Mouse (Mus musculus): ENCODE data around the gene Foxp1. TPM values are rescaled to one million over a fixed set of nuclear protein-coding genes. Genes with fewer than 3 reads are reported as not detected.
A peak's percentile ranks its signal among the peaks of the same experiment; 100 is the strongest.

Gene Foxp1
- polyA plus RNA-seq, 1 experiment from 2014 or later, result 141 TPM

DNA sequence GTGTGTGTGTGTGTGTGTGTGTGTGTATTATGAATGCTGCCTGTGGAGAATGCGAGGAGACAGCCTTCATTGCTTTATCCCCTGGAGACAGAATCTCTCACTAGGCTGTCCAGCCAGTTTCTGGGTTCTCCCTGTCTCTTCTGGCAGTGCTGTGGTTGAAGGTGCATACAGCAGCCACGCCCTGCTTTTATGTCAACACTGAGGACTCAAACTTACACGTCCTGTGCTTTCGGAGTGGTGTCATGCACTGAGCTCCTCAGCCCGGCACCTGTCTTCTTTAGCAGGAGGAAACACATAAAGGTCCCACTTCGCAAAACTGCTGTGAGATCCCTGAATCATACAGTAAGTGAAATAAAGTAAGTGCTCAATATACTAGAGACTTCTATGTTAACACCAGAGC is 120.7 kb downstream of the Foxp1 start:
- WGBS, result 74% methylated on average over 5 of the region's 6 CpGs
- no peak overlapping the region for H3K4me3 ChIP-seq

DNA sequence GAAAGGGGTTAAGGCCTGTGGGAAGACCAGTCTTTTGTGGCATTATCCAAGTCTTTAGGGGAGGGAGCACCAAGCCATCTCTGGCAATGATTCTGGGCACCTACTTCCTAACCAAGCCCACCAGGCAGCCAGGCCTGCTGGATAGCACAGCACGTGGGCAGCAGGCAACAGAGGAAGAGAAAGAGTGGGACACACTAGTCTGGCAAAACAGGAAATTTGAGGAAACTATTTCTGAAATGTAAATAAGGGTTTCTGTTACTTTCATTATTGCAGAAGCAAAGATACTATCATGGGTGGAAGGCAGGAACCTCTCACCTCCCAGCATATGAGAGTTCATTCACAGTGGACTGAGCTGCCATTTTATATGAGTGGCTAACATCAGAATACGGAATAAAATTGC is 121.3 kb downstream of the Foxp1 start:
- Histone ChIP-seq H3K36me3 (peaks cover 23% of the 10 kb centered on the region), H3K9ac (no peak overlapping the region), H3K4me3 (no peak overlapping the region), H3K27me3 (no peaks in the 10 kb centered on the region), H3K9me3 (no peaks in the 10 kb centered on the region), H3K4me1 (peaks cover 30% of the 10 kb centered on the region), H3K4me2 (replicated peaks) (no peak overlapping the region), H3K27ac (no peak overlapping the region)
- no peak for ATAC-seq (ENCODE audit: low FRiP score, low read depth)
- WGBS, result 46% methylated on average over 2 of the region's 2 CpGs

More for the DNA sequence above, 120.7 kb downstream of the Foxp1 start:
- no peak overlapping the region for H3K27ac ChIP-seq
- no peaks in the 10 kb centered on the region for H3K27me3 ChIP-seq
- no peak overlapping the region for H3K9ac ChIP-seq
- ATAC-seq (ENCODE audit: low FRiP score, low read depth), result no peak
- H3K4me2 ChIP-seq (replicated peaks), result no peak overlapping the region
- peaks cover 21% of the 10 kb centered on the region for H3K36me3 ChIP-seq
- H3K9me3 ChIP-seq, result no peaks in the 10 kb centered on the region
- peaks cover 34% of the 10 kb centered on the region for H3K4me1 ChIP-seq

DNA sequence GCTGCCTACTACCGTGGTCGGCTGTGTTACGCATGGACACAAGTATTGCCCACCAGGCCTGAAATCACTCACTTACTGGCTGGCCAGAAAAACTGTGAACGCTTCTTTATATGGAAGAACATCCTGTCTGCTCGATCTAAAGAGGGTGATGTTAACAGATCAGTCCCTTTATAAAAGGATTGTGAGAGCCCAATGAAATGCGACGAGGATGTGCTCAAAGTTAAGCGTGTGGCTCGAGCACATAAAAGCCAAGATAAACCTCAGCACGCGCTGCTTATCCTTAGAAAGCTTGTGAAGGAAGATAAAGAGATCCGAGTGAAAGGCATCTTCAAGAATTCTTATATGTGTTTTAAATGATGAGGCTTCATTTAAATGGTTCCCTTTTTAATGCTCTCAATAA is 126.8 kb downstream of the Foxp1 start:
- H3K4me3 ChIP-seq, result no peak overlapping the region
- no peaks in the 10 kb centered on the region for H3K9me3 ChIP-seq
- no peaks in the 10 kb centered on the region for H3K27me3 ChIP-seq
- ATAC-seq (ENCODE audit: low FRiP score, low read depth), result no peak
- no peak overlapping the region for H3K27ac ChIP-seq
- 56% methylated on average over 12 of the region's 12 CpGs for WGBS
- H3K4me2 ChIP-seq (replicated peaks), result no peak overlapping the region
- H3K4me1 ChIP-seq, result peaks cover 25% of the 10 kb centered on the region
- peaks cover 23% of the 10 kb centered on the region for H3K36me3 ChIP-seq
- no peak overlapping the region for H3K9ac ChIP-seq

DNA sequence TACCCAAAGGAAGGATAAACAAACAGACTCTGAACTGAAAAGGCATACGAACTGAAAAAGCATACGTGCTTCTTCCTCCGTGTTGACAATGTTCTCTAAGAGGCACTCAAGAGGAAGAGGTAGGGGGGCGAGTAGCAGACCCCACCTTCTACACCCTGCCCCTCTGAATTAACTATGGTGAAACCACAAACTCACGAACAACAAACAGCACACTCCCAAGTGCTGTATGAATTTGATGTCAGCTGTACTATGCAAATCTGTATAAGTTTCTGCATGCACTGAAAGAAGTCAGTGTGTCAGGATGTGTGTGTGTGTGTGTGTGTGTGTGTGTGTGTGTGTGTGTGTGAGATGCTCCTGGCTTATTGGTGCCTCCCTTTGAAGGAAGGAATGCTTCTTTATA is 127.7 kb downstream of the Foxp1 start:
- peaks cover 22% of the 10 kb centered on the region for H3K4me1 ChIP-seq
- 75% methylated on average over 5 of the region's 5 CpGs for WGBS
- H3K4me3 ChIP-seq, result no peak overlapping the region
- no peaks in the 10 kb centered on the region for H3K27me3 ChIP-seq
- no peak overlapping the region for H3K4me2 ChIP-seq (replicated peaks)
- H3K9me3 ChIP-seq, result no peaks in the 10 kb centered on the region
- no peak overlapping the region for H3K27ac ChIP-seq
- no peak overlapping the region for H3K9ac ChIP-seq
- no peak for ATAC-seq (ENCODE audit: low FRiP score, low read depth)
- H3K36me3 ChIP-seq, result peaks cover 23% of the 10 kb centered on the region

DNA sequence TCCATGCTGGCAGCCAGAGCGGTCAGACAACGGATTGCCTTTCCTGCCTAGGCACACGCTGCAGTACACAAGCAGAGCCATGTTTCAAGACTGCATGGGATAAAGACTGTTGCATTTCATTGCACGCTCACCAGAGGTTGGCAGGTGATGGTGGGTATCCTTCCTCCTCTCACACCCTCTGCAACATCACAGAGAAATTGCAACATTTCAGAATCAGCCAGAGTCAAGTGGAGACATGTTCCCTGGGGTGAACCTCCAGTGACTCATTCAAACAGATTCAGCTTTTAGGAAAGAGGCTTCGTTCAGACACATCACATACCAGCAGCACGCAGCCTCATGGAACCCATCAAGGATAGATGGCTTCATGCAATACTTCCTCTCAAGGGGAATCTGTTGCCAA is 130.0 kb downstream of the Foxp1 start:
- peaks cover 41% of the 10 kb centered on the region for H3K4me1 ChIP-seq
- 90% methylated on average over 6 of the region's 6 CpGs for WGBS
- H3K9ac ChIP-seq, result no peak overlapping the region

DNA sequence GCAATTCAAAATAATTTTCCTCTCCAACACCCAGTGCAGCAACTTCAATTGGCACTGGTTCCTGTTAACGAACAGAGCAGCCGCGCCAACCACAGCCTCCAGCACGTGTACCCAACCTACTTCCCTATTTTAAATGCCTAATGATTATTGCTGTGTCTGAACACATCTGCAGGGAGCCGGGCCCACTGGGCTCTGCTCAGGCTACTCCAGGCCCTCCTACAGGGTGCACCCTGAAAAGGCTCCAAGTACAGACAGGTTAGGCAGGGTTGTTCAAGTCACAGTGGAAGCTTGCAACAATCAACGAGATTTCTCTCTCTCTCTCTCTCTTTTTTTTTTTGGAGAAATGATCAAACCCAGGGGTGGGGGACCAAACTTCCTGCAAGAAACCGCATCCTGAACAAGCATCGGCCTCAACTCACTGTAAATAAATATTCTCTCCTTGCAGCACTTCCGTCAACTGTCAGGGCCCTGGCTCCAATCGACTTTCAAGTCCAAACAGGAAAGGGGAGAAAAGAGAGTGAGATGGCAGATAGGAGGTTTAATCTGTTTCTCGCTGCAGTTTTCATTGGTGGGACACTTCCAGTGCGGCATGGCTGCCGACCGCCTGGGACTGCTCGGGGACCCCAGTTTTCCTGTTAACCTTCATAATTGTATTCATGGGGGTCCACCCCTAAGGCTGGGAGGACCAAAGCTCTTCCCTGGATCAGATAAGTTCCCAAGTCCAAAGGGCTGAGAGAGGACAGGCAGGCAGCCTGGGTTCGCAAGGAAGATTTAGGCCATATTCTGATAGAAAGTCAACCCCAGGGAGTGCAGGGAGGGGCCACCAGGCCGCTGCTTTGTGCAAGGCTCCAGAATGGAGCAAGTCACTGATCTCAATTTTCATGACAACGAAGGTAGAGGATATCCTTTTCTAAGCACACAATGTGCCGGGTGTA is 133.5 kb downstream of the Foxp1 start:
- no peak overlapping the region; the same call in 1 of the 2 replicates for H3K27ac ChIP-seq
- H3K9me3 ChIP-seq, result no peaks in the 10 kb centered on the region
- H3K36me3 ChIP-seq, result no peaks in the 10 kb centered on the region
- H3K4me1 ChIP-seq, result peaks cover 28% of the 10 kb centered on the region
- no peak overlapping the region for H3K4me2 ChIP-seq (replicated peaks)
- H3K27me3 ChIP-seq, result no peaks in the 10 kb centered on the region
- ATAC-seq (ENCODE audit: low FRiP score, low read depth), result no peak
- H3K9ac ChIP-seq, result no peak overlapping the region
- WGBS, result 66% methylated on average over 19 of the region's 19 CpGs
- no peak overlapping the region for H3K4me3 ChIP-seq

More for the DNA sequence above, 130.0 kb downstream of the Foxp1 start:
- no peak overlapping the region for H3K4me2 ChIP-seq (replicated peaks)
- no peak for ATAC-seq (ENCODE audit: low FRiP score, low read depth)
- no peak overlapping the region for H3K4me3 ChIP-seq
- no peaks in the 10 kb centered on the region for H3K9me3 ChIP-seq
- no peak overlapping the region for H3K27ac ChIP-seq
- no peaks in the 10 kb centered on the region for H3K27me3 ChIP-seq
- peaks cover 9% of the 10 kb centered on the region; the same call in 1 of the 2 replicates for H3K36me3 ChIP-seq

DNA sequence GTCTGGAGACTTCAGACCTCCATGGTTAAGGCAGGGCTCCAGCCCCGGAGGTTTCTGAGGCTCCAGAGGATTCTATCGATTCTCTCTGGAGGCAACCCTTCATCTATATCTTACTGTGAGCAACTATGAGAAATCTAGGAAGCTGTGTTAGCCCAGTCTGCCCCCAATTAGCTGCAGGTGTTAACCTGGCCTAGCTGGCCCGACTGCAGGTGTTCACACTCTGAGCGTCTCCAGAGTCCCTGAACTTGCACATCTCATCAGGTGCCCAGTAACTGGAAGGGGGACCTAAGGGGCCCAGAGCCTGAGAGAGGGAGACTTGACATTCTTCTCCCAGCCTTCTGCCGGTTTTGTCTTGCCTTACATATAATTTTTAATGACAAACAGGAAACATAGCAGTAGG is 134.5 kb downstream of the Foxp1 start:
- H3K9me3 ChIP-seq, result no peaks in the 10 kb centered on the region
- H3K27me3 ChIP-seq, result no peaks in the 10 kb centered on the region
- no peak overlapping the region for H3K9ac ChIP-seq
- H3K4me3 ChIP-seq, result no peak overlapping the region
- no peak overlapping the region for H3K4me2 ChIP-seq (replicated peaks)
- 62% methylated on average over 5 of the region's 5 CpGs for WGBS
- H3K27ac ChIP-seq, result no peak overlapping the region
- no peak for ATAC-seq (ENCODE audit: low FRiP score, low read depth)
- H3K36me3 ChIP-seq, result no peaks in the 10 kb centered on the region
- H3K4me1 ChIP-seq, result peaks cover 28% of the 10 kb centered on the region

DNA sequence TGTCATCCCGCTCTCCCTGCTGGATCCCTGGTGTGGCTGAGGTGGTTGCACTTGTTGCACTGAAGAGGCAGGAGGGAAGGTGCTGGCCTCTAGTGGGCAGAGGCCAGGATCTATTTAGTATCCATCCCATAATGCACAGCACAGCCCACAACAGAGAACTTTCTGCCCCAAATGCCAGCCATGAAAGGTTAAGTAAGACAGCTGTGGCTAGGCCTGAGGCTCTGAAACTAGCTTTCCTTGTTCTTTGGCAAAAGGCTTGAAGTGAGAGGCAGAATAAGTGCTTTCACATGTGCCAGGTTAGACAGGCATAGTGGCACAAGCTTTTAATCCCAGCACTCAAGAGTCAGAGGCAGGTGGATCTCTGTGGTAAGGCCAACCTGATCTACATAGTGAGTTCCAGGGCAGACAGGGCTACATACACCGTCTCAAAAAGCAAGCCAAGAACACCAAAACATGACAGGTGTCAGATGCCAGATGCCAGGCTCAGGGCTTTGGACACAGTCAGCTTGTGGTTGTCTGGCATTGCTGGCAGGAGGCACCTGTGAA is 137.4 kb downstream of the Foxp1 start:
- Histone ChIP-seq H3K4me1 (peaks cover 25% of the 10 kb centered on the region), H3K27ac (no peak overlapping the region), H3K36me3 (no peaks in the 10 kb centered on the region), H3K4me3 (no peak overlapping the region), H3K9ac (no peak overlapping the region), H3K27me3 (no peaks in the 10 kb centered on the region), H3K4me2 (replicated peaks) (no peak overlapping the region), H3K9me3 (no peaks in the 10 kb centered on the region)
- ATAC-seq (ENCODE audit: low FRiP score, low read depth), result no peak
- 77% methylated on average over 2 of the region's 2 CpGs for WGBS

DNA sequence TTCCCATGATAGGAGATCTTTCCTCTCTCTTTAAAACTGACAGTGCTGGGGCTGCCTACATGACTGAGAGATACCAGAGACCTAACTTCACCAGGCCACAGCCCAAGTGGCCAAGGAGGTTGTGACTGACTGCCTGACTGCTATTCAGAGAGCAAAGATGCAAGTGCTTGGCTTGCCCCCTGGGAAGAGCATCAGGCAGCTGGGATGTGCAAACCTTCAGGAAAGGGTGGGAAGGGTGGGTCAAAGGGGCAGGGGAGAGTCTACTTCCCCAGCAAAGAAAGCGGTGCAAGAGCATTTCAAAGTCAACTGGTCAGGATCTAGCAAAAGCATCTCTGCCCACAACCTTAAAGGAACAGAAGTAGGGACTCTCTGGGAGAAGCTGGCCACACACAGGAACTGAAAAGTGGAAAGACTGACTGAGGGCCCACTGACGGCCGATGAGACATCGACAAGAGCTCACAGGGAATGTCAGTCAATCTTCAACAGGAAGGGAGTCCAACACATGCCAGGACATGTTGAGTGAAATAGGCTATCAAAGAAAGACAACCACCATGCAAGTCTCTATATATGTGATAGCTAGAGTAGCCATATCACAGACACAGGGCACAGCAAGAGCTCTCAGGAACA is 138.6 kb downstream of the Foxp1 start:
- Histone ChIP-seq H3K9ac (no peak overlapping the region), H3K4me2 (replicated peaks) (no peak overlapping the region), H3K4me3 (no peak overlapping the region), H3K4me1 (peaks cover 26% of the 10 kb centered on the region), H3K36me3 (no peaks in the 10 kb centered on the region), H3K27ac (no peak overlapping the region), H3K27me3 (no peaks in the 10 kb centered on the region), H3K9me3 (no peaks in the 10 kb centered on the region)
- 74% methylated on average over 4 of the region's 4 CpGs for WGBS
- ATAC-seq (ENCODE audit: low FRiP score, low read depth), result no peak

DNA sequence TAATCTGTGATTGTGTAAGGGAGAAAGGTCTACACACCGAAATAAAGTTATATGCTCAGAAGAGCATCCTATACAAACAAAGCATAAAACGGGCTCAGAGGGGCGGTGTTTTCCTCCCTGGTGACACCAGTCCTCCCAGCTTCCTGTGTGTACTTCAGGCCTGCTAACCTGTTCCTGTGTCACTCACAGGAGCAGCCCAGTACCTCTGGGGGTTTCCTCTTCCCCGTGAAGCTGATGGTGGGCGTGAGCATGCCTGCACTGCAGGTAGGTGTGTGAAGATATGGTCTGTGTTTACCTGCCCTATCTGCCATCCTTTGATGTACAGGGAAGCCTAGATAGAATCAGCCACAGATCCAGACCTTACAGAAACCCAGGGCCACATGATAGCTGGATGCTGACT is 142.4 kb downstream of the Foxp1 start:
- no peak overlapping the region for H3K9ac ChIP-seq
- no peaks in the 10 kb centered on the region for H3K9me3 ChIP-seq
- 85% methylated on average over 5 of the region's 5 CpGs for WGBS
- H3K27ac ChIP-seq, result no peak overlapping the region
- no peak overlapping the region for H3K4me2 ChIP-seq (replicated peaks)
- no peak overlapping the region for H3K4me3 ChIP-seq
- no peak for ATAC-seq (ENCODE audit: low FRiP score, low read depth)
- H3K36me3 ChIP-seq, result no peaks in the 10 kb centered on the region
- H3K27me3 ChIP-seq, result 0 out of 2 replicates have a peak, but pooled peaks cover 3% of the 10 kb centered on the region
- peaks cover 50% of the 10 kb centered on the region for H3K4me1 ChIP-seq

DNA sequence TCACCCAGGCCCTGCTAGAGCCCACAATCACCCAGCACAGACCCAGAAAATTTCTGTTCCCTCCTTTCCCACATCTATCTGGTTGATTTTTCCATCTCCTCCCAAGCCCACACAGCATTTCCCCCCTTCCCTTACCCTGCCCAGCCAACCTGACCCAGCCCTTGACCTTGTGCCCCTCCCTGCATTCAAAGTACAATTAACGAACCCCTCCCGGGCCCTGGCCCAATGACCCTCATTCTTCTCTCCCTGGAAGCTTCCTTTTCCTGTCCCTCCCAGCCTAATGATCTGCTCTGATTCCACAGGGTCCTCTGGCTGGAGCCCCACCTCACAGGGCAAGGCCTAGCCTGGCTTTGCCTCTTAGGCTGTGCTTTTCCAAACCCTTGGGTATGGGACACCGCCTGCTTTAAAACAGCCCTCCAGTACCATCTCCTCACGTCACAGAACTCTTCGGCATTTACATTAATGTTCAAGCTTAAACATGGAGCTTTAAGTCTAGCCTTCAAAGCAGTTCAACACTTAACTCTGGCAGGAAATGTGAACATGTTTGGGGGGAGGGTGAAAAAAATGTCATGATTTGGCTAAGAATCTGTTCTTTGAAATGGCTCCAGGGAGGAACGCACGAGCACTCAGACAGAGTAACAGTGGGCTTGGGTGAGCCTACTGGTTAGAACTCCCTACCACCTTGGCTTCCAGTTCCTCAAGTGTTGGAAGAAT is 143.4 kb downstream of the Foxp1 start:
- ATAC-seq (ENCODE audit: low FRiP score, low read depth), result no peak
- peaks cover 60% of the 10 kb centered on the region for H3K4me1 ChIP-seq
- WGBS, result 65% methylated on average over 7 of the region's 7 CpGs
- no peaks in the 10 kb centered on the region for H3K9me3 ChIP-seq
- no peak overlapping the region for H3K4me2 ChIP-seq (replicated peaks)
- no peak overlapping the region for H3K9ac ChIP-seq
- no peak overlapping the region for H3K4me3 ChIP-seq
- H3K27ac ChIP-seq, result no peak overlapping the region
- no peaks in the 10 kb centered on the region for H3K36me3 ChIP-seq
- 0 out of 2 replicates have a peak, but pooled peaks cover 3% of the 10 kb centered on the region for H3K27me3 ChIP-seq

DNA sequence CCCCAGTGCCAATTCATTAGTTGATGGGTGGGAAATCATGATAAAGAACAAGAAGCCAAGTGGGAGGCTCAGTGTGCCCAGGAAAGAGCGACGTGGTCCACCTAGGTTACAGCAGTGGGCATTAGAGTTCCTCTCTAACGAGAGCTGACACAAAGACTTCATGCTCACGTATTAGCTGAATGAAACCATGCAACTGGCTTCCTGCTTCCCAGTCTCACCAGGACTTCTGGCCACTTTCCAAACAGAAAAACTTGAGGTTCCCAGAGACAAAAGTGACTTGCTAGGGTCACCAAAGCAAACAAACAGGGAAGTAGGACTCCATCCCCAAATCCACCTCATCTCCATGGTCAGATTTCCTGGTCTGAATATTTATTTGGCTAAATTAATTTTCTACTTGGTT is 144.8 kb downstream of the Foxp1 start:
- no peak for ATAC-seq (ENCODE audit: low FRiP score, low read depth)
- WGBS, result 50% methylated on average over 4 of the region's 4 CpGs
- H3K27ac ChIP-seq, result peak overlapping the region; percentile 6; the same call in 1 of the 2 replicates
- 0 out of 2 replicates have a peak, but pooled peaks cover 3% of the 10 kb centered on the region for H3K27me3 ChIP-seq
- no peaks in the 10 kb centered on the region for H3K9me3 ChIP-seq
- peaks cover 63% of the 10 kb centered on the region for H3K4me1 ChIP-seq
- H3K9ac ChIP-seq, result 0 out of 2 replicates have a peak overlapping the region, but pooled peaks have one; percentile 13
- no peak overlapping the region for H3K4me3 ChIP-seq
- no peak overlapping the region for H3K4me2 ChIP-seq (replicated peaks)
- no peaks in the 10 kb centered on the region for H3K36me3 ChIP-seq
